Mouse (Mus musculus) cortical plate, adult 2 months (tissue): Measurements from ENCODE around the gene Tmem141. TPM values are rescaled to one million over a fixed set of nuclear protein-coding genes. Genes with fewer than 3 reads are reported as not detected.

ENCODE experiments used
- H3K27ac ChIP-seq: fragments of 200-500 bp; 2 replicates; pipeline ENCODE4 v1.5.1; 2012; ENCODE audit warnings: low read length, control low read depth, inconsistent platforms; ENCODE audit not compliant: insufficient read depth
- H3K4me1 ChIP-seq: fragments of 200-500 bp; 2 replicates; pipeline ENCODE4 v1.6.1; 2011; ENCODE audit warnings: low read length; ENCODE audit not compliant: control insufficient read depth, insufficient read depth
- H3K4me3 ChIP-seq: fragments of 200-500 bp; 2 replicates; pipeline ENCODE4 v1.5.1; 2011; ENCODE audit warnings: mild to moderate bottlenecking, low read length, control low read depth; ENCODE audit not compliant: insufficient read depth
- CTCF ChIP-seq: fragments of 200-500 bp; IDR thresholded peaks from 2 replicates; pipeline ENCODE4 v1.5.1; 2011; ENCODE audit warnings: mild to moderate bottlenecking, control low read depth, low read length; ENCODE audit not compliant: insufficient read depth; ENCODE audit errors: extremely low read depth
- POLR2A ChIP-seq: fragments of 200-500 bp; IDR thresholded peaks from 2 replicates; pipeline ENCODE4 v1.6.1; 2011; ENCODE audit warnings: mild to moderate bottlenecking, low read length, control low read depth; ENCODE audit not compliant: insufficient read depth; ENCODE audit errors: extremely low read depth
- polyA plus RNA-seq: library from polyadenylated mRNA; depleted of rRNA; stranded (reverse); fragments of >200 nt; gene quantifications from 2 replicates; pipeline ENCODE4 v1.2.3, GENCODE M21; 2012; rRNA removed

Gene Tmem141
- polyA plus RNA-seq, 1 experiment, result 82.8 TPM

DNA sequence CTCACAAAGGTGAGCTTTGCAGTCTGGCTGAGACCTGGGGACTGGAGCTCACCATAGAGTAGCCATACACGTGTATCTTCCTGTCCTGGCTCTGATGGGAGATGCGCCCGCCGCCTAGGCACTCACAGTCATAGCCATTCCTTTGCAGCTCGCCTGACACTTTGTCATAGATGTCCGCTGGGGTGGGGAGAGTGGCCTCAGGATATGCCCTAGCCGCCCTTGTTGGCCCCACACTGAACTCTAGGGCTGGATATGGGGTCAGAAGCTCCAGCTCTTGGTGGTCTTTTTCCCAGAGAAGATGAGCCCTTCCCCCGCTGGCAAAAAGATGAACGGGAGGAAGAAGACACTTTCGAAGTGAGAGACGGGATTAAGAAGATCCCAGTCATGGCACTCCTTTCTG is 47.7 kb downstream of the Tmem141 start:
- H3K4me3 ChIP-seq, result peak overlapping the region; percentile 39
- peaks cover 6% of the 10 kb centered on the region for H3K4me1 ChIP-seq
- TF ChIP-seq POLR2A (no peak), CTCF (no peak)
- no peak overlapping the region for H3K27ac ChIP-seq

DNA sequence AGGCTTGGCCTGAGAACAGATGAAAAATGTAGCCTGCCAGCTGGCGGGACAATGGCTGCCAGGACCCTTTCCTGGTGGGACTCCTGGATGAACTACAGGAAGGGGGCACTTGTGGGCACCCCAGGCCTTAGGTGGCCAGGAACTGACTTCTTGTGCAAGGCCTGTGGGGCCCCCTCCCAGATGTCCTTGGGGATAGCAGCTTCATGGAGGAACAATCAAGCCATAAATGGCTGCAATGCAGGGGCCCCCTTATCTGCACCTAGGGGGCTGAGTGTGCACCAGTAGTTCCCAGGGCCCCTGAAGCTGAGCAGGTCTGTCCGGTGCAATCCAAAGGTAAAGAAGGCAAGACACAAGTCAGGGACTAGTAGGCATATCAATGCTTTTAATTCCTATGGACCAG is 48.7 kb downstream of the Tmem141 start:
- Histone ChIP-seq H3K4me3 (no peak overlapping the region), H3K4me1 (peaks cover 6% of the 10 kb centered on the region), H3K27ac (no peak overlapping the region)
- TF ChIP-seq CTCF (no peak), POLR2A (no peak)

DNA sequence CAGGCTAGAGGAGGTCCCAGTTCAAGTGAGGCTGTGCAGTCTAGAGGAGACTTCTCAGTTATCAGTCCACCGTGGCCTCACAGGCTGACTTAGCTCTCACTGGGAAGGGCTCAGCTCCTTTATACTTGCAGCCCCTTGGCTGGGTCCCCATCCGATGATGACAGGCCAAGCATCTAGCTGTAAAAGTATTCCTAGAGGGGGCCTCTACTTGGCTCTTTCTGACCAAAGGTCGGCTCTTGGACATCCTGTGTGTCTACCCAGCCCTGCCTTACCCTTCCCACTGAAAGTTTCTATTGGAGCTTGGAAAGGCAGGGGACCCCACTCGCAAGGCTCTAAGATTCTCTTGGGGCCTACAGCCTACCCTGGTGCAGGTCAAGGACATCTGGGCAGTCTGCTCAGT is 50.6 kb downstream of the Tmem141 start:
- Histone ChIP-seq H3K4me1 (peaks cover 5% of the 10 kb centered on the region), H3K4me3 (no peak overlapping the region), H3K27ac (no peak overlapping the region)
- no peak for TF ChIP-seq CTCF
- no peak for TF ChIP-seq POLR2A

Other genes with a start within 250 kb of the Tmem141 start
- 4.0 and 4.4 TPM in 2 replicates for gene Sapcd2, start 249.7 kb downstream of the Tmem141 start, polyA plus RNA-seq
- gene Entpd2, start 226.1 kb downstream of the Tmem141 start, polyA plus RNA-seq, result 15.8 and 19.0 TPM in 2 replicates
- 435 and 468 TPM in 2 replicates for gene Npdc1, start 222.7 kb downstream of the Tmem141 start, polyA plus RNA-seq
- 0.38 and 0.48 TPM in 2 replicates for gene Fut7, start 198.7 kb downstream of the Tmem141 start, polyA plus RNA-seq
- 105 and 109 TPM in 2 replicates for gene Abca2, start 193.3 kb downstream of the Tmem141 start, polyA plus RNA-seq
- 0.72 and 0.79 TPM in 2 replicates for gene Clic3, start 165.2 kb downstream of the Tmem141 start, polyA plus RNA-seq
- 137 TPM in 2 replicates for gene Paxx, start 160.9 kb downstream of the Tmem141 start, polyA plus RNA-seq
- 2,250 and 2,426 TPM in 2 replicates for gene Ptgds, start 152.0 kb downstream of the Tmem141 start, polyA plus RNA-seq
- not detected in 2 replicates for gene Lcn12, start 128.1 kb downstream of the Tmem141 start, polyA plus RNA-seq
- gene Fbxw5, start 121.3 kb downstream of the Tmem141 start, polyA plus RNA-seq, result 44.3 and 46.1 TPM in 2 replicates
- gene C8g, start 120.3 kb downstream of the Tmem141 start, polyA plus RNA-seq, result 2.3 and 3.3 TPM in 2 replicates
- gene Traf2, start 75.1 kb downstream of the Tmem141 start, polyA plus RNA-seq, result 8.4 and 9.1 TPM in 2 replicates
- 270 and 276 TPM in 2 replicates for gene Edf1, start 64.2 kb downstream of the Tmem141 start, polyA plus RNA-seq
- 1.1 and 1.2 TPM in 2 replicates for gene Mamdc4, start 47.2 kb downstream of the Tmem141 start, polyA plus RNA-seq
- gene Phpt1, start 46.8 kb downstream of the Tmem141 start, polyA plus RNA-seq, result 123 and 129 TPM in 2 replicates
- gene Ajm1, start 40.2 kb downstream of the Tmem141 start, polyA plus RNA-seq, result 115 and 125 TPM in 2 replicates
- 158 and 162 TPM in 2 replicates for gene Rabl6, start 13.5 kb downstream of the Tmem141 start, polyA plus RNA-seq
- 0.02 TPM in 1 of 2 replicates, not detected in the other for gene Ccdc183, start 4.3 kb downstream of the Tmem141 start, polyA plus RNA-seq
- 0.30 and 0.33 TPM in 2 replicates for gene Fcna, start 6.0 kb upstream of the Tmem141 start, polyA plus RNA-seq
- gene Lcn8, start 31.1 kb upstream of the Tmem141 start, polyA plus RNA-seq, result not detected in 2 replicates
- not detected in 2 replicates for gene Lcn5, start 35.9 kb upstream of the Tmem141 start, polyA plus RNA-seq
- gene Lcn6, start 54.8 kb upstream of the Tmem141 start, polyA plus RNA-seq, result not detected in 2 replicates
- not detected in 2 replicates for gene Lcn10, start 60.7 kb upstream of the Tmem141 start, polyA plus RNA-seq
- gene Obp2a, start 78.0 kb upstream of the Tmem141 start, polyA plus RNA-seq, result not detected in 2 replicates
- gene Bmyc, start 84.7 kb upstream of the Tmem141 start, polyA plus RNA-seq, result 99.6 and 101 TPM in 2 replicates
- 0.15 TPM in 1 of 2 replicates, not detected in the other for gene Obp2b, start 115.0 kb upstream of the Tmem141 start, polyA plus RNA-seq
- gene Lcn3, start 143.6 kb upstream of the Tmem141 start, polyA plus RNA-seq, result not detected in 2 replicates
- not detected in 2 replicates for gene Lcn11, start 155.0 kb upstream of the Tmem141 start, polyA plus RNA-seq
- not detected in 2 replicates for gene Gm13539, start 160.3 kb upstream of the Tmem141 start, polyA plus RNA-seq
- not detected in 2 replicates for gene Glt6d1, start 193.8 kb upstream of the Tmem141 start, polyA plus RNA-seq
- gene Lcn9, start 201.1 kb upstream of the Tmem141 start, polyA plus RNA-seq, result not detected in 2 replicates
- 0.08 TPM in 1 of 2 replicates, not detected in the other for gene Sohlh1, start 225.2 kb upstream of the Tmem141 start, polyA plus RNA-seq
- 191 and 197 TPM in 2 replicates for gene Kcnt1, start 241.7 kb upstream of the Tmem141 start, polyA plus RNA-seq